Mouse (Mus musculus) CD4-positive, CD25-positive, alpha-beta regulatory T cell, adult 9 weeks (primary cell): Measurements from ENCODE around the gene Zfp746. TPM values are rescaled to one million over a fixed set of nuclear protein-coding genes. Genes with fewer than 3 reads are reported as not detected.

Experiments used
- polyA plus RNA-seq: library from polyadenylated mRNA; unstranded; fragments of 100-300 nt; shearing (Covaris generic); gene quantifications from one replicate; pipeline ENCODE4 v1.2.1, GENCODE M21; 2017

Zfp746 gene
- 3.5 TPM for polyA plus RNA-seq

GRCm38 (mm10) chr6:48086471-48086878 is at the start of gene Zfp746:
TSS of gene Zfp746 (minus strand) at chr6:48086593.

GRCm38 (mm10) chr6:48048426-48049272 is 37.7 kb downstream of the Zfp746 start, which contains the start of gene Zfp777:
TSS of gene Zfp777 (minus strand) at chr6:48048911.

Other genes starting within 250 kb of the Zfp746 start
- gene Zfp282, start 209.4 kb downstream of the Zfp746 start, polyA plus RNA-seq = 3.5 TPM
- gene Zfp212, start 166.1 kb downstream of the Zfp746 start, polyA plus RNA-seq = 22.8 TPM
- gene Zfp956, start 133.2 kb downstream of the Zfp746 start, polyA plus RNA-seq = 31.4 TPM
- gene Zfp777, start 37.7 kb downstream of the Zfp746 start, polyA plus RNA-seq = 1.9 TPM